Mouse (Mus musculus) midbrain, embryonic 14.5 days (tissue): ENCODE data around the gene Trmt10c. TPM values are rescaled to one million over a fixed set of nuclear protein-coding genes. Genes with fewer than 3 reads are reported as not detected.

ENCODE experiments used
- ATAC-seq: fragments of 200-750 bp; cut with Nextera tagmentation; 2 replicates; pipeline ENCODE4 v1.8.0; 2017; ENCODE audit warnings: moderate number of reproducible peaks, moderate library complexity; ENCODE audit not compliant: low FRiP score, low TSS enrichment
- DNase-seq: peaks from one replicate; pipeline ENCODE4 v3.0.0-alpha.2; 2015
- H3K27ac ChIP-seq: fragments of 300-500 bp; sonication (generic); replicated peaks from 2 replicates; pipeline ENCODE4 v1.5.1; 2014; ENCODE audit warnings: mild to moderate bottlenecking, low read depth, low read length, moderate library complexity
- H3K27me3 ChIP-seq: fragments of 300-500 bp; sonication (generic); 2 replicates; pipeline ENCODE4 v1.6.1; 2014; ENCODE audit warnings: low read length, control low read depth, mixed read lengths; ENCODE audit not compliant: control insufficient read depth, insufficient read depth
- H3K36me3 ChIP-seq: fragments of 300-500 bp; sonication (generic); 2 replicates; pipeline ENCODE4 v1.6.1; 2014; ENCODE audit warnings: low read length, control low read depth; ENCODE audit not compliant: control insufficient read depth, insufficient read depth
- H3K4me1 ChIP-seq: fragments of 300-500 bp; sonication (generic); 2 replicates; pipeline ENCODE4 v1.6.1; 2014; ENCODE audit warnings: mild to moderate bottlenecking, antibody characterized with exemption, low read length, control low read depth; ENCODE audit not compliant: control insufficient read depth, insufficient read depth
- H3K4me2 ChIP-seq: fragments of 300-500 bp; sonication (generic); 2 replicates; pipeline ENCODE4 v1.6.1; 2014; ENCODE audit warnings: mild to moderate bottlenecking, low read length, moderate library complexity
- H3K4me3 ChIP-seq: fragments of 300-500 bp; sonication (generic); replicated peaks from 2 replicates; pipeline ENCODE4 v1.5.1; 2014; ENCODE audit warnings: low read depth, low read length
- H3K9ac ChIP-seq: fragments of 300-500 bp; sonication (generic); replicated peaks from 2 replicates; pipeline ENCODE4 v1.6.1; 2014; ENCODE audit warnings: mild to moderate bottlenecking, low read length, moderate library complexity
- H3K9me3 ChIP-seq: fragments of 300-500 bp; sonication (generic); 2 replicates; pipeline ENCODE4 v1.6.1; 2016; ENCODE audit warnings: low read length, control low read depth, mixed read lengths; ENCODE audit not compliant: control insufficient read depth
- WGBS: fragments of 180-500 bp; shearing (Covaris S2); extraction: QIAGEN DNeasy Blood & Tissue Kit; methylation state at CpG from one replicate; pipeline ENCODE4 v1.1.7; 2014; 5-methylcytosine and 5-hydroxymethylcytosine counted together
- polyA plus RNA-seq: library from polyadenylated mRNA; unstranded; fragments of >200 nt; fragmentation: Nextera tagmentation; extraction: Ambion mirVana; gene quantifications from 2 replicates; pipeline ENCODE4 v1.2.1, GENCODE M21; 2014

Trmt10c gene
- polyA plus RNA-seq, 1 experiment from 2014 or later, result 23.8 TPM

DNA sequence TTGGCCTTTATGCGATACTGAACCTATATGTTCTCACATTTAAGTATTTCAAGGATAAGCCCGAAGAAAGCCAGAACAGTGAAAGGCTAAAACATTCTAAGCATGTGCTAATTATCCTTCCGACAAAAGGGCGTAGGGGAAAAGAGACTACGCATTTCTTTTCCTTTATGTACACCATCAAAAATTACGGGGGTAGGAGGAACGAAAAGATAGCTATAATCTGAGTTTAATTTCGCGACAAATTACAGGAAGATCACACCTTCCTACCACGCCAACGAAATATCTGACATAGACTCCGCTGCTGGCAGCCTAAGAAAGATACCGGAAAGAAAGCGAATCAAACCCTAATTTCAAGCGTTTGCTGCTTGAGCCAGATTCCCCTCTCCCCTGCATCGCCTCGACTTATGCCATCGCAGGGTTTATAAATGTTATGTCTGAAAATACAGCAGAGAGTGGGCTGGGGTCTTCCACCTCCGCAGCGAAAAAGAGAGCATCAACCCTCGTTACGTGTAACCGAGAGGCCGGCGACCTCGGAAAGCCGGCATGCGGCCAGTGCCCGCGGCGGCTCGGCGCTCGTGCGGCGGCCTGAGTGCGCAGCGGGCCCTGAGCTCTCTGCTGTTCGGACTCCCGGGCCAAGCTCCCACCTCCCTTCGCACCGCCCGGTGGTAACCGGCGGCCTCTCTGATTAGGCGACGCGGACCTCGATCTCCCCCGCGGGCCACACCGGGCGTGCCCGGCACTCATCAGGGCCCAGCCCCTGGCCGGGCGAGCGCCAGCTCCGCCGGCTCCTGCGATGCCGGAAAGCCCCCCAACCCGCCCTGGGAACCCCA is 8.7 kb downstream of the Trmt10c start:
- Histone ChIP-seq H3K9me3 (no peaks in the 10 kb centered on the region), H3K27ac (peak overlapping the region; percentile 94), H3K27me3 (no peaks in the 10 kb centered on the region), H3K4me2 (peak overlapping the region; percentile 89), H3K9ac (peak overlapping the region; percentile 96), H3K4me3 (peak overlapping the region; percentile 95), H3K4me1 (peaks cover 18% of the 10 kb centered on the region), H3K36me3 (peaks cover 30% of the 10 kb centered on the region)
- under 1% methylated on average over 62 of the region's 62 CpGs for WGBS
- DNase-seq (peak; percentile 69), ATAC-seq (peak; percentile 86)

DNA sequence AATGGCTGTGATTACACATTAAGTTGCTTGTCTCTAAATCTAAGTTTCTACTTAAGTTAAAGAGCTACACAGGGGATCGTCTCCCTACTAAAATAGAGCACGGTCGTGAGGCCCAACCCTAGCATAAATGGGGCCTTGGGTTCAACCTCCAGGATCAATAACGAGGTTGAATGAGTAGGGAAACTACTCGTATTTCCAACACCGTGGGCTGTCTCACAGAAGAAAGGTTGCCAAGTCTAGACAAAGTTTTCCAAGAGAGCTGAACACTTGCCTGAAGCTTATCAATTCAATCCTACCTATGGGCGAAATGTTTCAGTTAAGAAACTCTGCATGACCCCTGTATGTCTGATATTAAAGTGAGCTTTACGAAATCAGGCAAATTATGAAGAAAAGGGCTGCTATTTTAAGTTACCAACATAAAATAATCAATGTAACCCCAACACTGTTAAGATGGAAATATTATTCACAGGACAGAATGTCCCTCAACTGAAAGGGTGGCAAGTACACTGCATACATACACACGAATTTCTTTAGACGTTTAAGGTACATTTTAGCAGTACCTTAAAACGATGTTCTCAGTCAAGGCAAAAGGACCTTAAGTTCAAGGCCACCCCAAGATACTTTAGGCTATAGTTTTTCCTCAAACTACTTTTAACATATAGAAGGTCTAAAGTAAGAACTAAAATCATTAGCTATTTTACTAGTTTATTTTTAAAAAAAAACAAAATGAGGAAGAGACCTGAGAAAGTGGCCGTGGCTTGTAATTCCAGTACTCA is 9.6 kb downstream of the Trmt10c start:
- no peak for DNase-seq
- H3K4me2 ChIP-seq, result peak overlapping the region; percentile 89
- no peaks in the 10 kb centered on the region for H3K9me3 ChIP-seq
- H3K4me1 ChIP-seq, result peaks cover 18% of the 10 kb centered on the region
- H3K9ac ChIP-seq, result peak overlapping the region; percentile 96
- peak overlapping the region; percentile 95 for H3K4me3 ChIP-seq
- H3K36me3 ChIP-seq, result peaks cover 23% of the 10 kb centered on the region
- WGBS, result 54% methylated on average over 12 of the region's 12 CpGs
- no peak for ATAC-seq
- no peak overlapping the region for H3K27ac ChIP-seq
- no peaks in the 10 kb centered on the region for H3K27me3 ChIP-seq

DNA sequence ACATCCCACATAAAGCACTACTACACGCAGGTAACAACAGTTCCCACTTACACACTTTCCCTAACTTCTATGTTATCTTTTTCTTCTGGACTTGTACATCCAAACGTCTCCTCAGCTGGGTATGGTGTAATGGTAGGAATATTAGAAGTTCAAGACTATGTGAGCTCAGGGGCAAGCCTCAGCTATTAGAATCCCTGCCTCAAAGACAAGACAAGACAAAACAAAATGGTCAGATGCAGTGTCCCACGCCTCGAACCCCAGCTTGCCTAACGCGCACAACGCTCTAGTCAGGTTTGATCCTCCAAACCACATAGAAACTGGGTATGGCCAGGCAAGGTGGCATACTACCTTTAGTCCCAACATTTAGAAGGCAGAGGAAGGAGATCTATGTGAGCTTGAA is 18.0 kb downstream of the Trmt10c start:
- no peak for DNase-seq
- H3K4me1 ChIP-seq, result no peaks in the 10 kb centered on the region
- 98% methylated on average over 7 of the region's 7 CpGs for WGBS
- no peaks in the 10 kb centered on the region for H3K9me3 ChIP-seq
- H3K9ac ChIP-seq, result no peak overlapping the region
- no peak overlapping the region for H3K4me3 ChIP-seq
- H3K36me3 ChIP-seq, result peaks cover 54% of the 10 kb centered on the region
- ATAC-seq, result no peak
- no peaks in the 10 kb centered on the region for H3K27me3 ChIP-seq
- H3K4me2 ChIP-seq, result no peak overlapping the region
- no peak overlapping the region for H3K27ac ChIP-seq

DNA sequence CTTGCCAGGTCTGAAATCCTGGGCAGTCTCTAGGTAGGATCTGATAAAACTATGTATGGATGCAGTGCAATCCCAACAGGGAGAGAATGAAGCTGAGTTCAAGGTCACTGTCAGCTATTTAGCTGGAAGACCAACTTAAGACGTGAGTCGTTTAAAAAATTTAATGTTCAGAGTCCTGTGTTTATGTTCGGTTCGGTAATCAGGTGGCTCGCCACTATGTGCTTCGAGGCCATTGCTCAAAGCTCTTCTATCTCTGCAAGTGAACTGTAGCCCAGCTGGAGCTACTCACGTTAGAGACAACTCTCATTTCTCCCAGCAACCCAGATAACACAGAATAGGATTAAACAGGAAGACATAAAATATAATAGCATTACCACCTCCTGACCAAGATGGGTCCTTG is 23.5 kb downstream of the Trmt10c start:
- Histone ChIP-seq H3K36me3 (peaks cover 38% of the 10 kb centered on the region), H3K27ac (no peak overlapping the region), H3K27me3 (no peaks in the 10 kb centered on the region), H3K4me1 (no peaks in the 10 kb centered on the region), H3K4me2 (no peak overlapping the region), H3K9me3 (no peaks in the 10 kb centered on the region), H3K9ac (no peak overlapping the region), H3K4me3 (no peak overlapping the region)
- no peak for ATAC-seq
- WGBS, result 87% methylated on average over 7 of the region's 7 CpGs
- no peak for DNase-seq

DNA sequence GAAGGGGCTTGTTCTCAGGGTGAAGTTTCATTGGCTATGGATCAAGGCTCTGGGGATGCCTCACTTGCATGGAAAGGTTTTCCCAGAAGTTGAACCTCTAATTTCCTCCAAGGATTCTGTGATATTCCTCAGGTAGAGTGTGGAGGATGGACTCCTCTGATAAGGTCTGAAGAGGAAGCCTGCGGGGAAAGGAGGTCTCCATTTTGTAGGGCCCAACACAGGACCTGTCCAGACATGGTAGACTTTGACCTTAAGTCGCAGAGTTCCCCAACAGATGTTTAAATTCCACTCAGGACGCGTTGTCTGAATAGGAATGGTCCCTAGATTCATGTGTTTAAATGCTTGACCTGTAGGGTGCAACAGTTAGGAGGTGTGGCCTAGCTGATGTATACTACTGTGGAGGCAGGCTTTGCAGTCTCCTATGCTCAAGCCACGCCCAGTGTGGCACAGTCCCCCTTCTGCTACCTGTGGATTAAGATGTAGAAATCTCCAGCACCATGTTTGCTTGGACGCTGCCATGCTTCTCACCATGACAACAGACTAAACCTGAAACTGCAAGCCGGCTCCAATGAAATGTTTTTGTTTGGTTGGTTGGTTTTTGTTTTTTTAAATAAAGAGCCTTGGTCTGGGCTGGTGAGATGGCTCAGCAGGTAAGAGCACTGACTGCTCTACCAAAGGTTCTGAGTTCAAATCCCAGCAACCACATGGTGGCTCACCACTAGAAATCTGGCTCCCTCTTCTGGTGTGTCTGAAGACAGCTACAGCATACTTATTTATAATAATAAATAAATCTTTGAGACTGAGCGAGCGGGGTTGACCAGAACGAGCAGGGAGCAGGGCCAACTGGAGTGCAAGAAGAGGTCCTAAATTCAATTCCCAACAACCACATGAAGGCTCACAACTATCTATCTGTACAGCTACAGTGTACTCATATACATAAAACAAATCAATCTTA is 24.6 kb downstream of the Trmt10c start:
- Histone ChIP-seq H3K9me3 (no peaks in the 10 kb centered on the region), H3K27me3 (no peaks in the 10 kb centered on the region), H3K36me3 (peaks cover 31% of the 10 kb centered on the region), H3K4me1 (no peaks in the 10 kb centered on the region), H3K9ac (no peak overlapping the region), H3K4me3 (no peak overlapping the region), H3K27ac (no peak overlapping the region), H3K4me2 (no peak overlapping the region)
- 89% methylated on average over 10 of the region's 10 CpGs for WGBS
- DNase-seq (no peak), ATAC-seq (no peak)

DNA sequence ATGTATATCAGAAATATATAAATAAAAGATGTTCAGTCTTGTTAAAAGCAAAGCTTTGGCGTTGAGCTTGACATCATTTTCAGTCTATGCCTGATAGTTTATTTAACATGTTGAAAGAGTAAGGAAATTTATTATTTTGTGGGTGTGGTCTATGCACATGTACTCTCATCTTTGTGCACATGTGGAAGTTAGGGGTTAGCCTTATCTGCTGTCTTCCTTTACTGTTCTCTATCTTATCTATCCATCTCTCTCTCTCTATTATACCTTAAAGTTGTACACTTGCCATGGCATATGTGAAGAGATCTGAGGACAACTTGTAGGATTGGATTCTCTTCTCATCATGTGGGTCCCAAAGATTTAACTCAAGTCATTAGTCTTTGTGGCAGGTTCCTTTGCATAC is 28.8 kb downstream of the Trmt10c start:
- Histone ChIP-seq H3K27me3 (no peaks in the 10 kb centered on the region), H3K4me3 (no peak overlapping the region), H3K4me2 (no peak overlapping the region), H3K9ac (no peak overlapping the region), H3K4me1 (no peaks in the 10 kb centered on the region), H3K9me3 (no peaks in the 10 kb centered on the region), H3K36me3 (peaks cover 39% of the 10 kb centered on the region), H3K27ac (no peak overlapping the region)
- ATAC-seq, result no peak
- 98% methylated on average over 1 of the region's 1 CpGs for WGBS
- no peak for DNase-seq

DNA sequence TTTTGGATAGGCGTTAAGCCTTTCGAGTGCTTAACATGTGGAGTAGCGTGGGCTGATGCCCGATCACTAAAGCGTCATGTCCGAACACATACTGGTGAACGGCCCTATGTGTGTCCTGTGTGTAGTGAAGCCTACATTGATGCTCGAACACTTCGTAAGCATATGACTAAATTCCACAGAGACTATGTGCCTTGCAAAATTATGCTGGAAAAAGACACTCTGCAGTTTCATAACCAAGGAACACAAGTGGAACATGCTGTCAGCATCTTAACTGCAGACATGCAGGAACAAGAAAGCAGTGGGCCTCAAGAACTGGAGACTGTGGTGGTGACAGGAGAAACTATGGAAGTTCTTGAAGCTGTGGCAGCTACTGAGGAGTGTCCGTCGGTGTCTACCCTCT is 30.8 kb downstream of the Trmt10c start:
- ATAC-seq, result no peak
- H3K4me2 ChIP-seq, result no peak overlapping the region
- H3K9me3 ChIP-seq, result no peaks in the 10 kb centered on the region
- no peak overlapping the region for H3K4me3 ChIP-seq
- H3K27me3 ChIP-seq, result no peaks in the 10 kb centered on the region
- no peak overlapping the region for H3K9ac ChIP-seq
- peaks cover 54% of the 10 kb centered on the region for H3K36me3 ChIP-seq
- no peak for DNase-seq
- no peak overlapping the region for H3K27ac ChIP-seq
- H3K4me1 ChIP-seq, result no peaks in the 10 kb centered on the region
- 97% methylated on average over 11 of the region's 11 CpGs for WGBS

DNA sequence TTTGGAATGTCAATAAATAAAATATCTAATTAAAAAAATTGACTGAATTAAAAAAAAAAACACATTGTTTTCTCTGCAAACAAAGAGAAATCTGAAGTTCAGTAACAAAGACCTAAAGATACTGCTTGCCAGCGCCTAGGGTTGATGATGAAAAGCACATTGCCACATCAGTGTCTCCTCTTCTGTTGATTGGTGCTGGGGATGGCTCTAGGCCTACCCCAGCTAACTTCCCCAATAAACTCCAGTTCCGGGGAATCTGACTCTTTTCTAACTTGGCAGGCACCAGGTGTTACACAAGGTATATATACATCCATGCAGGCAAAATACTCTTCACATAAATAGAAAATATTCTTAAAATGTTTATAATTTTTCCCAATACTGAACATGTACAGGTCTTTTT is 43.4 kb downstream of the Trmt10c start:
- no peaks in the 10 kb centered on the region for H3K4me1 ChIP-seq
- H3K4me2 ChIP-seq, result no peak overlapping the region
- DNase-seq, result no peak
- H3K9ac ChIP-seq, result no peak overlapping the region
- H3K4me3 ChIP-seq, result no peak overlapping the region
- H3K27me3 ChIP-seq, result no peaks in the 10 kb centered on the region
- no peak for ATAC-seq
- H3K36me3 ChIP-seq, result peaks cover 53% of the 10 kb centered on the region
- 97% methylated on average over 2 of the region's 2 CpGs for WGBS
- no peaks in the 10 kb centered on the region for H3K9me3 ChIP-seq
- H3K27ac ChIP-seq, result no peak overlapping the region
